Mouse (Mus musculus) E14TG2a.4 (cell line): ENCODE measurements around the gene Ryr3.

Experiments used
- H3K27me3 ChIP-seq: 2 replicates; pipeline ENCODE4 v1.6.1; 2014; ENCODE audit warnings: low read length, control low read depth; ENCODE audit not compliant: insufficient read depth
- H3K36me3 ChIP-seq: 2 replicates; pipeline ENCODE4 v1.6.1; 2014; ENCODE audit warnings: low read length, control low read depth; ENCODE audit not compliant: insufficient read depth
- H3K4me1 ChIP-seq: replicated peaks from 2 replicates; pipeline ENCODE4 v1.6.1; 2014; ENCODE audit warnings: low read depth, low read length, control low read depth
- H3K4me3 ChIP-seq: replicated peaks from 2 replicates; pipeline ENCODE4 v1.5.1; 2014; ENCODE audit warnings: mild to moderate bottlenecking, low read length
- H3K9me3 ChIP-seq: 2 replicates; pipeline ENCODE4 v1.6.1; 2014; ENCODE audit warnings: low read length, control low read depth
- CTCF ChIP-seq: conservative IDR thresholded peaks from 2 replicates; pipeline ENCODE4 v1.5.1; 2014; ENCODE audit warnings: low read length
- NANOG ChIP-seq: IDR thresholded peaks from 2 replicates; pipeline ENCODE4 v1.6.1; 2014; ENCODE audit warnings: borderline replicate concordance, low read length, mixed read lengths
- POU5F1 ChIP-seq: IDR thresholded peaks from 2 replicates; pipeline ENCODE4 v1.6.1; 2014; ENCODE audit warnings: low read length, borderline replicate concordance

Ryr3 gene

DNA sequence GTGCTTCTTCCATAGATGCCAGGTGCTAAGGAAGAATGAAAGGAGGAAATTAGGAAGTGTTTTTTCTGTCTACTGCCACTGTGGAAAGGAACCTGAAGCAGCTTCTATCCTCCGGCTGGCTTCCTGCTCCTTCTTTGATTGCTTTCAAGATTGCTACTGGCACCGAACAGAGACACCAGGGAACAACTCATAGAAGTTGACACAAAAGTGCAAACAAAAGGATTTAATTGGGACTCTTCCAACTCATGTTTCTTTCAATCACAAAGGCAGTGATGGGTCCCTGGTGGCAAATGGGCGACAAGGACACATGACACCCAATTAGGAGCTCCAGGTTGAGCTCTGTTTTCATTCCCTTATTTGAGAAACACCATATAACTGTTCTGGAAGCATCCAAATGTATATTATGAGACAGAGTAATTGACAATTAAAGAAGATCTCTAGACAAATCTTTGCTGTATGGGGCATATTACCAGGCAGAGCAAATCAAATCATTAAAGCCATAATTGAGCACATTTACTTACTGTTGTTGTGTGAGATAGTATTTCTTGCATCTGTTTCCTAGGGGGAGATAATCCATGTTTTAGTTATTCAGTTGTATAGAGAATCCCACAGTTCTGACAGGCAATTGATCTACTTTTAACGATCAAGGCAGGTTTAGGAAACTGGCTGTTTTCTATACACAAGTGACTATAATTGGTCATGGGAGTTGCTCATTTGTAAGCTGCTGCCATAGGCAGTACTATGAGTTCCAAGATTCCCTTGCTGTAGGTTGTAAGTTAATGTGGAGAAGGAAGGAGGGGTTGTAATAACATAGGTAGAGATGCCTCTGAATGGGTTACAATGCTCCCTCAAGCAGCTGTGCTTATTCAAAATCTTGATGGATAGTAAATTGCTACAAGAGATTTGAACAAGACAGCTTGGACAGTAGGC, 371.0 kb downstream of the Ryr3 start:
- H3K4me1 ChIP-seq = no peaks in the 10 kb centered on the region
- peaks cover 10% of the 10 kb centered on the region for H3K9me3 ChIP-seq
- H3K4me3 ChIP-seq = no peak overlapping the region
- no peaks in the 10 kb centered on the region for H3K36me3 ChIP-seq
- no peak for TF ChIP-seq CTCF
- TF ChIP-seq NANOG = no peak
- no peak for TF ChIP-seq POU5F1
- no peaks in the 10 kb centered on the region for H3K27me3 ChIP-seq

GRCm38 (mm10) chr2:112842877-112843276, 374.0 kb downstream of the Ryr3 start:
- Histone ChIP-seq H3K27me3 (no peaks in the 10 kb centered on the region), H3K36me3 (no peaks in the 10 kb centered on the region), H3K4me3 (no peak overlapping the region), H3K4me1 (no peaks in the 10 kb centered on the region), H3K9me3 (no peaks in the 10 kb centered on the region)
- TF ChIP-seq POU5F1 = no peak
- TF ChIP-seq CTCF = no peak
- no peak for TF ChIP-seq NANOG

DNA sequence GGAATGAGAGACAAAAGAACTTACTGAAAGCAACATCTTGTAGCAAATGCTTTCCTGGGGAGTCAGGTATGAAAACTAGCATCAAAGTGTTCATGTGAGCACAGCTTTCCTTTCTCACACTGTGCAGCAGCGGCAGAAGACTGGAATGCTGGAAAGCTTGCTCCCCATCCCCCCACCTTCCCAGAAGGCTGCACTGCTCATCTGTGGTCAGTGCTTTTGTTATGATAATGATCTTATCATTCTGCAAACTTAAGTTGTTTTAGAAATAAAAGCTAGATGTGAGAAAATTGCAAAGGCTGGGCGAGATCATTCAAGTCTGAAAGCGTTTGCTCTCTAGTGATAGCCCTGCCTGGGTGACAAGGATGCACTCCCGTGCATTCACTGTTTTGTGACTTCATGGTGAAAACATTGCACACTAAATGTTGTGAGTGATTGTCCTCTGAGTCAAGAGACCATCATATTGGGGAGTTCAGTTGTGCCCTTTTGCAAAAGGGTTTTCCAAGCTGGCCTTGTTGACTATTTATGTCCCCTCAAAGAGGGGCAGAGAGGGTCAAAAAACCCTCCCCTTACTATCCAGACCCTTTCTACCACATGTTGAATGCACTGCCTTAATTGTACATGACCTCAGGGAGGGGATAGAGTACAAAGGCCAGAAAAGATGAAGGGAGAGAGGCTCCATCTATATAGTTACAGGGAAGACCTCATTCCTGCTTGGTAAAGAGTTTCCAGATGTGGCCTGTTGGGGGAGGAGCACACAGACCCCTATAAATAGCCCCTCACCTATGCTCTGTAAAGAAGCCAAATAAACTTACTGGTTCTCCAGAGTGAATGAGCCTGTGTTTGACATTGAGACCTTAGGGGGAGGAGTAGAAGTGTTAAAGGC, 385.2 kb downstream of the Ryr3 start:
- TF ChIP-seq CTCF (no peak), NANOG (no peak), POU5F1 (no peak)
- H3K27me3 ChIP-seq = no peaks in the 10 kb centered on the region
- no peak overlapping the region for H3K4me3 ChIP-seq
- peaks cover 5% of the 10 kb centered on the region for H3K4me1 ChIP-seq
- H3K36me3 ChIP-seq = no peaks in the 10 kb centered on the region
- no peaks in the 10 kb centered on the region for H3K9me3 ChIP-seq

DNA sequence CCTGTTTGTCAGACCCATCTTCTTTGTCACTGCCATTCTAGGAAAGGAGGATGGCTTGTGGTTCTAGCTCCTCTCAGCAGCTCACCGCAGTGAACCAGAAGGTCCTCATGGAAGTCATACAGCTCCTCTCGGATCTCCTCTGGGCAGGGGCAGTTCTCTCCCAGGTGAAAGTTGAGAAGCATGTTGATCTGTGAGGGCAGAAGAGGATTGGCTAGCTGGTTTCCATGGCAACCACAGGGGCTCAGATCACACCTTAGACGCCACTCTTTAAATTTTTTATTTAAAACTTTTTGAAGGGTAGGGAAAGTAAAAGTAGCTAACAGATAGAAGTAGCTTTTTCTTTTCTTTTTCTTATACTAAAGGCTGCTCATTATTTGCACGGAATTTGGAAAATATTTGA, 390.3 kb downstream of the Ryr3 start:
- Histone ChIP-seq H3K4me1 (peaks cover 7% of the 10 kb centered on the region), H3K36me3 (no peaks in the 10 kb centered on the region), H3K27me3 (no peaks in the 10 kb centered on the region), H3K4me3 (no peak overlapping the region), H3K9me3 (no peaks in the 10 kb centered on the region)
- TF ChIP-seq CTCF = no peak
- no peak for TF ChIP-seq POU5F1
- no peak for TF ChIP-seq NANOG

DNA sequence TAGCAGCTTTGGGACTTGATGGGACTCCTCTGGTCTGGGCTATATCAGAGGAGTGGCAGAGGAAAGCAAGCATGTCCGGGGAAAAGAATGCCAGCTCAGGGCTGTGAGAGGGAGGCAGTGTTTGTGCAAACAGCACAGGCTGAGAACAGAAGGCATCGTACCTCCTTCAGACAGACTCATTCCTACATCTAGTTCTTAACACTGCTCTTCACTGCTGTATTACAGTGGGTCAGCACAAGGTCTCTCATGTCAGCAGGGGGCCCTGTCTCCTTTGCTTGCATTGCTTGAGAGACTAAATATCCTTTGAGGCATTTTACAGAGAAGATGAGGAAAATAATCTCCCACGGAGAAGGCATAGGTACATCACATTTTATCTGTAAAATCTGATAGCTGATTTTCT, 394.2 kb downstream of the Ryr3 start:
- H3K4me3 ChIP-seq = no peak overlapping the region
- H3K36me3 ChIP-seq = no peaks in the 10 kb centered on the region
- no peaks in the 10 kb centered on the region; the same call in 1 of the 2 replicates for H3K27me3 ChIP-seq
- H3K9me3 ChIP-seq = no peaks in the 10 kb centered on the region
- H3K4me1 ChIP-seq = 0 out of 2 replicates have a peak, but pooled peaks cover 3% of the 10 kb centered on the region
- no peak for TF ChIP-seq CTCF

DNA sequence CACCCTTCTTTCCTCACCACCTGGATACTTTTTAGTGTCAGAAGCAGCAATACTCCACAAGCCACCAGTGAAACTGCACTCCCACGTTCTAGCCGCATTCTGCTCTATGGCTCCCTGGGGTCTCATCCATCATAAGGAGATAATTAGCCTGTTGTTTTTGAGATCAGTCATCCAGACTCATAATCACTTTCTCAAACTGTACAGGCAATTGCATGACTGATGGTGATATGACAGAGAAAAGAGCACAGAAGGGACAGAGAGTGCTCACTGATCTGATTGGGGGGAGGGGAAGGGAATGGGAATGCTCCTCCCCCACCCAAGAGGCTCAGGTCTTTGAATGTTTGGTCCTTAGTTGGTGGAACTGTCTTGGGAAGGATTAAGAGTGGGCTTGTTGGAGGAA, 397.8 kb downstream of the Ryr3 start:
- H3K36me3 ChIP-seq = no peaks in the 10 kb centered on the region
- H3K9me3 ChIP-seq = no peaks in the 10 kb centered on the region
- no peak overlapping the region for H3K4me3 ChIP-seq
- no peaks in the 10 kb centered on the region; the same call in 1 of the 2 replicates for H3K27me3 ChIP-seq
- TF ChIP-seq CTCF = no peak
- no peak for TF ChIP-seq NANOG
- TF ChIP-seq POU5F1 = no peak
- H3K4me1 ChIP-seq = peaks cover 8% of the 10 kb centered on the region

- TF ChIP-seq POU5F1 (no peak), NANOG (peak; percentile 98)
- no peaks in the 10 kb centered on the region; the same call in 1 of the 2 replicates for H3K27me3 ChIP-seq
- peaks cover 8% of the 10 kb centered on the region for H3K4me1 ChIP-seq
Observed at GRCm38 (mm10) chr2:112816976-112817375, 399.9 kb downstream of the Ryr3 start.

DNA sequence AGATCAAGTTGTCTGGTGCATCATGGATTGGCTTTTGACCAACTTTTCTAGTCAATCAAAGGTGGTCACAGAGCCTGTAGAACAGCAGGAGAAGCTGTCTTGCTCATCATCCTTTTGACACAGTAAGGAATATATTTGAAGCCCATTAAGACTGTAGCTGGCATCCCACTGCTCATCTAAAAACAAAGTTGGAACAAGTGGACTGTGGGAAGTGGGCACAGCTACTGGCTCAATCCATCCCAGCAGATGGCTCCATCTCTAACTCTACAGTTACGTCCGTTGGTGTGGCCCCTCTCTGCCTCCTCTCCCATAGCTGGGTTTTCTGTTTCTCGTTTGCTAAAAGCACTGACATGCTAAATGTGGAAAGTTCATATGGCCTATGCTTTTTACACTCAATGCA, 400.9 kb downstream of the Ryr3 start:
- Histone ChIP-seq H3K9me3 (no peaks in the 10 kb centered on the region), H3K36me3 (no peaks in the 10 kb centered on the region), H3K4me1 (peaks cover 8% of the 10 kb centered on the region), H3K4me3 (no peak overlapping the region), H3K27me3 (no peaks in the 10 kb centered on the region; the same call in 1 of the 2 replicates)
- TF ChIP-seq POU5F1 = no peak
- TF ChIP-seq CTCF = no peak
- TF ChIP-seq NANOG = no peak

More at GRCm38 (mm10) chr2:112816976-112817375, 399.9 kb downstream of the Ryr3 start:
- H3K4me3 ChIP-seq = no peak overlapping the region
- H3K36me3 ChIP-seq = no peaks in the 10 kb centered on the region
- no peaks in the 10 kb centered on the region for H3K9me3 ChIP-seq
